Mouse (Mus musculus) ES-Bruce4 (cell line): Measurements from ENCODE around the gene Trh. TPM values are rescaled to one million over a fixed set of nuclear protein-coding genes. Genes with fewer than 3 reads are reported as not detected.

Source experiments
- H3K27ac ChIP-seq: 2 replicates; pipeline ENCODE4 v1.5.1; 2012; ENCODE audit warnings: low read length, inconsistent platforms; ENCODE audit not compliant: insufficient read depth
- H3K27me3 ChIP-seq: 2 replicates; pipeline ENCODE4 v1.6.1; 2012; ENCODE audit warnings: mild to moderate bottlenecking, low read length, inconsistent platforms; ENCODE audit not compliant: control insufficient read depth, poor library complexity, insufficient read depth, severe bottlenecking
- H3K36me3 ChIP-seq: 2 replicates; pipeline ENCODE4 v1.6.1; 2012; ENCODE audit warnings: inconsistent platforms, mild to moderate bottlenecking, low read length, moderate library complexity; ENCODE audit not compliant: control insufficient read depth, poor library complexity, insufficient read depth, severe bottlenecking
- H3K4me1 ChIP-seq: one replicate; pipeline ENCODE4 v1.8.1; 2011; ENCODE audit warnings: low read length; ENCODE audit not compliant: control insufficient read depth, insufficient read depth
- H3K4me3 ChIP-seq: 2 replicates; pipeline ENCODE4 v1.5.1; 2011; ENCODE audit warnings: low read depth, mild to moderate bottlenecking, low read length
- H3K9ac ChIP-seq: 2 replicates; pipeline ENCODE4 v1.6.1; 2012; ENCODE audit warnings: low read depth, mild to moderate bottlenecking, inconsistent platforms; ENCODE audit not compliant: poor library complexity, severe bottlenecking
- H3K9me3 ChIP-seq: replicated peaks from 2 replicates; pipeline ENCODE4 v1.6.1; 2012; ENCODE audit warnings: mild to moderate bottlenecking, low read length, inconsistent platforms; ENCODE audit not compliant: control insufficient read depth, poor library complexity, insufficient read depth, severe bottlenecking
- CTCF ChIP-seq: IDR thresholded peaks from one replicate; pipeline ENCODE4 v1.8.1; 2011; ENCODE audit warnings: low read depth, low read length
- EP300 ChIP-seq: IDR thresholded peaks from 2 replicates; pipeline ENCODE4 v1.6.1; 2011; ENCODE audit warnings: low read depth, low read length; ENCODE audit not compliant: insufficient read depth
- POLR2A ChIP-seq: IDR thresholded peaks from one replicate; pipeline ENCODE4 v1.8.1; 2011; ENCODE audit warnings: low read length; ENCODE audit not compliant: insufficient read depth
- polyA plus RNA-seq: library from polyadenylated mRNA; stranded (reverse); fragments of >200 nt; gene quantifications from 2 replicates; pipeline ENCODE4 v1.2.4, GENCODE M21; 2011; ENCODE audit warnings: low read depth; ENCODE audit not compliant: missing spikeins, insufficient read depth, insufficient read length

Gene Trh
- polyA plus RNA-seq, 1 experiment, result 163 TPM

DNA sequence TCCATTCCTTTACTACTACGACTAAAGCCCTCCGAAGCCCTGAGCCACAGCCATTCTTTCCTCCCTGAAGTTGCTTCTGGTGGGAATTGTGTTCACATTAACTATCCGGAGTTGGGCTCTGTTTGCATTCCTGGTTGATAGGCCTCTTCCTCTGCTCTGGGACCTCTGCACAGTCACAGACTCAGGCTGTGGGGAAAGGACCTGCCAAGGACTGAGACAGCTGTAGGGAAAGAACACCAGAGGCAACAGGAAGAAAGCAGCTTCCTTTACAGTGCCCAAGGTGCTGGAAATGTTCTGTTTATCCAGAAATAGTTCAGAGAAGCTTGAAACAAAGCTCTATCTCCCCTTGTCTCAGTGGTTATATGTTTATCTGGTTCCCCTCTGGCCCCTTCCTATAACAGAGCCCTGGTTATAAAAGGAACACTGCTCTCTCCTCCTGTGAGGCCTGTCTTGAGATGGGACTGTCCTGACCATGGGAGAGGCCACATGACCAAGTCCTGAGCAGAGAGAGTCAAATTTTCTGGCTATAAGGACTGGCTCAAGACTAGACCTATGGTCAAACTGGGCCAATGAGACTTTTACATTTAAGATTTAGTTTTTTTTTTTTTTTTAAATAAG is 8.9 kb upstream of the Trh start:
- Histone ChIP-seq H3K9me3 (peaks cover 5% of the 10 kb centered on the region; the same call in 1 of the 2 replicates), H3K27me3 (no peaks in the 10 kb centered on the region), H3K36me3 (no peaks in the 10 kb centered on the region), H3K4me3 (no peak overlapping the region), H3K27ac (no peak overlapping the region), H3K9ac (no peak overlapping the region), H3K4me1 (no peaks in the 10 kb centered on the region)
- TF ChIP-seq POLR2A (no peak), EP300 (no peak), CTCF (no peak)

- Histone ChIP-seq H3K9me3 (no peaks in the 10 kb centered on the region), H3K27me3 (no peaks in the 10 kb centered on the region), H3K4me1 (peaks cover 5% of the 10 kb centered on the region), H3K27ac (peak overlapping the region; percentile 70), H3K4me3 (no peak overlapping the region), H3K9ac (no peak overlapping the region), H3K36me3 (no peaks in the 10 kb centered on the region)
- no peak for TF ChIP-seq POLR2A
- TF ChIP-seq EP300, result peak; percentile 95
- no peak for TF ChIP-seq CTCF
Measured at GRCm38 (mm10) chr6:92247215-92247919, 2.9 kb upstream of the Trh start.

- TF ChIP-seq EP300, result peak; percentile 99
- TF ChIP-seq CTCF, result no peak
- Histone ChIP-seq H3K9me3 (no peaks in the 10 kb centered on the region), H3K4me1 (peaks cover 5% of the 10 kb centered on the region), H3K9ac (no peak overlapping the region), H3K4me3 (no peak overlapping the region), H3K36me3 (0 out of 2 replicates have a peak, but pooled peaks cover 3% of the 10 kb centered on the region), H3K27ac (peak overlapping the region; percentile 21), H3K27me3 (no peaks in the 10 kb centered on the region)
Measured at GRCm38 (mm10) chr6:92246335-92246734, 1.9 kb upstream of the Trh start.

- Histone ChIP-seq H3K9me3 (no peaks in the 10 kb centered on the region), H3K27ac (no peak overlapping the region), H3K9ac (no peak overlapping the region), H3K4me1 (peaks cover 5% of the 10 kb centered on the region), H3K4me3 (no peak overlapping the region), H3K27me3 (no peaks in the 10 kb centered on the region), H3K36me3 (0 out of 2 replicates have a peak, but pooled peaks cover 3% of the 10 kb centered on the region)
- TF ChIP-seq CTCF (no peak), EP300 (no peak), POLR2A (no peak)
Measured at GRCm38 (mm10) chr6:92241178-92241906, 3.1 kb downstream of the Trh start.

GRCm38 (mm10) chr6:92235036-92235435 is 9.4 kb downstream of the Trh start:
- H3K9me3 ChIP-seq, result no peaks in the 10 kb centered on the region
- H3K9ac ChIP-seq, result no peak overlapping the region
- TF ChIP-seq POLR2A, result no peak
- no peak for TF ChIP-seq EP300
- TF ChIP-seq CTCF, result no peak
- no peak overlapping the region for H3K4me3 ChIP-seq
- no peaks in the 10 kb centered on the region for H3K36me3 ChIP-seq
- H3K27me3 ChIP-seq, result no peaks in the 10 kb centered on the region
- H3K27ac ChIP-seq, result no peak overlapping the region
- H3K4me1 ChIP-seq, result no peaks in the 10 kb centered on the region
